Mouse (Mus musculus): ENCODE data around the gene Nono.

Nono gene

DNA sequence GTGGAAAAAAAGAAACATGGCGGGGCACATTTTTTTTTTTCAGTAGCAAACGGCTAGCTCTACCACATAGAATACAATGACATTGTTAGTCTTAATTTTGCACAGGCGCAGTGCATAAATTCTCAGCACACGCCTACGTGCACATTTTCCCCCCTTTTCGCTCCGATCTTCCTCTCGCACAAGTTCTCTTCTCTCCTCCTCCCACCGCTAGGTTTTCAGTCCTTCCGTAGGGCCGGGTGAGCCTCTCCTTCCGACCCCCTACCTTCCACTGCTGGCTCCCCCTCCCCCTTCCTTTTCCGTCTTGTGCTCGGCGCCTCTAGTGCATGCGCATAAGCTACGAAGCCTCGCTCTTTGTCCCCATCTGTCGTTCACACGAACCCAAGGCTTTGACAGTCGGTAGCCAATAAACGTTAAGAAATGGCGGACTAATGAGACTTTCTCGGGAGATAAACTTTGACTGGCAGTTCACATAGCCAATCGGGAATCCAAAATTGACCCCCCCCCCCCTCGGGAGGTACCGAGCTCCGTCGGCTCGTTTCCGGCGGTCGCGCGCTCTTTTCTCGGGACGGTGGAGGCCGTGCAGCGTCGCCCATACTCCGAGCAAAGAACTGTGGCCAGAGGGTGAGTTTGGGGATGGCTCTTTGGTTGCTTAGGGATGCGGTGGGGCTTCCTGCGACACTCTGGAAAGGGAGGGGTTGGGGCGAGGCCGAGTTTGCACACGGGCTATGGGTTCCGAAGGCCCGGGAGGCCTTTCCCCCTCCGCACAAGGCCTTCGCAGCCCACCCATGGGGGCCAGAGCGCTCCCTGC, at the start of gene Nono:
TSS of gene Nono (plus strand) at position 177 of the 808 bp plus-strand sequence.
- DNase-seq, result peak; percentile 88 to 91

DNA sequence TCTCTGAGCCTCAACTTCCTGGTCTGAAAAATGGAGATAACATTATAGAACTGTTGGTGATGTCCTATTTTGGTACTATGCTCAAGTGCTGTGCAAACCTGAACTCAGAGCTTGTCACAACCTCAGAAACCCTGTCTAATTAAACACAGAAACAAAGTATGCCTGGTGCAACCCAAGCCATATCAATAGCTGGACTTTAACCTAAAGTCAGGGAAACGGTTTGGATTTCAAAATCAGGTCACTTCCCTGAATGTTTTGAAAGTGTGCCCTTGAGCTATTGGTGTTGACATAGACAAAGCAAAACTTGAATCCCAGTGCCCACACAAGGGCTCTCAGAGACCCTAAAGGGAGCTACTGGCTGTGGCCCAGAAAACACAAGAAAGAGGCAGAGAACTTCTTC, 49.4 kb upstream of the Nono start:
- DNase-seq, result no peak

DNA sequence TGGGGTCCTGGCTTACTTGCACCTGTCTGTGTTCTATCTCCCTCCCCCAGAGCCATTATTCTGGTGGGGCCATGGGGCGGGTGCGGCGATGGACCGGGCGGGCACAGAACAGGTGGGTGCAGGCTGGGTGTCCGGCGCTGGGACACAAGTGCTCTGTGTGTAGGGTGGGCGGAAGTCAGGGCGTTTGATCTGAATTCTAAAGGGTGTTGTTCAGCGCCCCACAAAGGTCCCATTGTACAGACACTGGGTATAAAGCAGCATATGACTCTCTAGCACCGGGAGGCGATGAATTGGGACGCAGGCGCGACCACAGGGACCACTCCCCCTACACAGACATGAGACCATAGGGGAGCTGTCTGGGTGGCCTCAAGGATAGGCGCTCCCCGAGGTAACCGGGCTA, 45.7 kb upstream of the Nono start:
- no peak for DNase-seq

DNA sequence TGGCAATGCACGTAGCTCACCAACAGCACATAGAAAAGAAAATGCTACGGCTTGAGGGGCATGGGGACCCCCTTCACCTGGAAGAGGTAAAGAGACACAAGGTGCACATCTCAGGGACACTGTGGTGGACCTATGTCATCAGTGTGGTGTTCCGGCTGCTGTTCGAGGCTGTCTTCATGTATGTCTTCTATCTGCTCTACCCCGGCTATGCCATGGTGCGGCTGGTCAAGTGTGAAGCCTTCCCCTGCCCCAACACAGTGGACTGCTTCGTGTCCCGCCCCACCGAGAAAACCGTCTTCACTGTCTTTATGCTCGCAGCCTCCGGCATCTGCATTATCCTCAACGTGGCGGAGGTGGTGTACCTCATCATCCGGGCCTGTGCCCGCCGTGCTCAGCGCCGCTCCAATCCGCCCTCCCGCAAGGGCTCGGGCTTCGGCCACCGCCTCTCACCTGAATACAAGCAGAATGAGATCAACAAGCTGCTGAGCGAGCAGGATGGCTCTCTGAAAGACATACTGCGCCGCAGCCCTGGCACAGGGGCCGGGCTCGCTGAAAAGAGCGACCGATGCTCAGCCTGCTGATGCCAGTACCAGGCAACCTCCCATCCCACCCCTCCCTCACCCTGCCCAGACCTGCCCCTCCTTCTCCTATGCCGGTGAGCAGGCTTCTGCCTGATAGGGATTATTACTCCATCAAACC, 44.5 kb upstream of the Nono start:
- peak; percentile 50 to 51 for DNase-seq

DNA sequence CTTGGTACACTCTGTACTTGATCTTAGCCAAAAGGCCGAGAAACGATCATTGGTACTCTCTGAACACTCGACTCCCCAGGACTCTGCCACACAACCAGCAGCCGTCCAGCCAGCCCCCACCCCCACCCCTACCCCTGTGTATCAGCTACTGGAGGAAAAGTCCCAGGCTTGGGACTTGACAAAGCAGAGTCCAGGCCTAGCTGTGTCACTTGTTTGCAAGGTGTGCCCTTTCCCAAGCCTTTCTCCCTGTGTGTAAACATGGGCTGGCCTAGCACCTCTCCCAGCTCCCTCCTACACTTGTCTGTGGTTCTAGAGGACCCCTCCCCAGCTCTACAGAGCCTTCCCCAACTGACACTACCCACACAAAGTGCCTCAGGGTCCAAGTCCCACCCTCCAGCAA, 42.9 kb upstream of the Nono start:
- no peak for DNase-seq

DNA sequence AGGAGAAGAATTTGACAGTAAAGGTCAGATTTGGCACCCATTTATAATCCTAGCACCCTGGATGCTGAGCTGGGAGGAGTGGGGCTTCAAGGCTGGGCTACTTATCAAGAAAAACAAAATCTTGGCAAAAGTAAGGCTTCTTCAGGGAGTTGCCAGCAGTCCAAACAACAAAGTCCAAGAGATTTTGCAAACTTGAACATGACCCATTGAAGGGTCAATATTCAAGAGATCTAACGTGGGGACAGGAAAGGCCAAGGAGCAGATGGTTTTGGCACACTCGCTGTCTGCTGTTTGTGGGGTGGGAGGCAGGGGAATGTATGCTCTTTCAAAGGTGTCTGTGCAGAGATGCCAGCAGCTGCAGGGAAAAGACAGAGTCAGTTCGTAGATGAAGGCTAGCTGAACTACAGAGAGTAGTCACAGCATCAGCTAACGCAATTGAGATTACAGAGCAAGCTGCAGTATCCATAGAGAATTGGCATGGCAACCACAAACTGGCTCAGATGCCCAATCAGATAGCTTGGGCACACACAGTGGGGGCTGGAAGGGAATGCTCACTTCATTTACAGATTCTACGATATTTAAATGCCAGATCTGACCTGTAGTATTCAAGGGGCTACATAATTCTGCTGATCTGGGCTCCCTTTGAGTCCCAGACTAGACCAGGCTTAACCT, 40.1 kb upstream of the Nono start:
- no peak for DNase-seq

DNA sequence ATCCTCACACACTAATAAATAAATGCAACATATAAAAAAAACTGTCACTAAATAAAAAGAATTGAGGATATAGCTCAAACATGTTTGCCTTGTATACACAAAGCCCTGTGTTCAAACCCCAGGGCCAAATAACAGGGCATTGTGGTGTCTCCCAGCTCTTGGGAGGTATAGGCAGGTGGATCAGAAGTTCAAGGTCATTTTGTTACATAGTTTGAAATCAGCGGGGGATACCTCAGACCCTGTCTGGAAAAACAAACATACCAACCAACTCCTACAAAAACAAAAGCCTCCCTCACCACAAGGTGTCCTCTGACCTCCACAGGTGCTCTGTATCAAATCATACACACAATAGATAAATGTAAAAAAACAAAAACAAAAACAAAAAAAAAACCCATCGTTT, 34.8 kb upstream of the Nono start:
- DNase-seq, result no peak

DNA sequence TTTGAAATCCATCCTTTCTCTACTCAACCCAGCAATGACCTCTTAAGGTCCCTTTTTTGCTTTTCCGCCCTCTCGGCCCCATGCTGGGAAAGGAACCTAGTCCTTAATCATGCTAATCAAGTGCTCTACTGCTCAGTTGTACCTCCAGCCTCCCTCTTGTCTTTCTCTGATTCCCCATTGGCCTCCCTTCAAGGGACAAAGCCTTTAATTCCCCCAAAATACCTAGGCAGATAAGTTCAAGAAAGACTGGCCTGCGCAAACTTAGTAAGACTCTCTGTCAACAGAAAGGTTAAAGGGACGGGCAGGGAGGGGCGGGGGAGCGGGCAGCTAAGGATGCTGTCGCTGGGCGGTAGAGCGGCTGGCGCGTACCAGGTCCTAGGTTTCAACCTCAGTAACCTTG, 32.7 kb upstream of the Nono start:
- DNase-seq, result no peak

DNA sequence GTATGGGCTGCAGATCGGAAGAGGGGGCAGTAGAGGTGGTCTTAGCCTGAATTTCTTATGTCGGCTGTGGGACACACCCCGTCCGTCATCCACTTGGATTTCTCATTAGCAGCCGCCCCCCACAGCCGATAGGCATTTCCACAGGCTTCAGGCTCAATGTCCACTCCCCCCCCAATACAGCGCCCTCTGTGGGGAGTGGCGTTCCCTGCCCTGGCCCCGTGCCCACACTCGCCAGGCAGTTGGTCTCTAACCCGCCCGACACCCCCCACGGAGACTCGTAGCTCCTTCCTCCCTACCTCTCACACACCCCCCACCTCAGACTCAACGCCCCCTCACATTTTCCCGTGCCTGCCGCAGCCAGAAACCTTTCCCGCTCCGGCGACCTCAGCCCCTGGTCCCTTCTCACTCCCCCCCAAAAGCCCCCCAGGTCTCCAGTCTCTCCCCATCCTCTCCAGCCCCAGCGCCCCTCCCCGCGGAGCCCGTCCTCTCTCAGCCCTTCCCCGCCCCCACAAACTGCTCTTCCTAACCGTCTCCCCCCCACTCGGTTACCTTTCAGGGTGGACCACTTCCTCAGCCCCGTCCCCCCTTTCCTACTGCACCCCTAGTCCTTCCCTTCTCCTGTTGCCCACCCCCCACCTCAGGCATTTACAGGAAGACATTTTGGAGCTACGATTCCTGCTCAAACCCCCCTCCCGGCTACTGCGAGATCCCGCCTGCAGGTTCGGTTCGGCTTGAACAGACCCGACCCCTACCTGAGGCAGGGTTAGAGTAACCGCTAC, 10.0 kb upstream of the Nono start:
- peak; percentile 69 to 86 for DNase-seq

DNA sequence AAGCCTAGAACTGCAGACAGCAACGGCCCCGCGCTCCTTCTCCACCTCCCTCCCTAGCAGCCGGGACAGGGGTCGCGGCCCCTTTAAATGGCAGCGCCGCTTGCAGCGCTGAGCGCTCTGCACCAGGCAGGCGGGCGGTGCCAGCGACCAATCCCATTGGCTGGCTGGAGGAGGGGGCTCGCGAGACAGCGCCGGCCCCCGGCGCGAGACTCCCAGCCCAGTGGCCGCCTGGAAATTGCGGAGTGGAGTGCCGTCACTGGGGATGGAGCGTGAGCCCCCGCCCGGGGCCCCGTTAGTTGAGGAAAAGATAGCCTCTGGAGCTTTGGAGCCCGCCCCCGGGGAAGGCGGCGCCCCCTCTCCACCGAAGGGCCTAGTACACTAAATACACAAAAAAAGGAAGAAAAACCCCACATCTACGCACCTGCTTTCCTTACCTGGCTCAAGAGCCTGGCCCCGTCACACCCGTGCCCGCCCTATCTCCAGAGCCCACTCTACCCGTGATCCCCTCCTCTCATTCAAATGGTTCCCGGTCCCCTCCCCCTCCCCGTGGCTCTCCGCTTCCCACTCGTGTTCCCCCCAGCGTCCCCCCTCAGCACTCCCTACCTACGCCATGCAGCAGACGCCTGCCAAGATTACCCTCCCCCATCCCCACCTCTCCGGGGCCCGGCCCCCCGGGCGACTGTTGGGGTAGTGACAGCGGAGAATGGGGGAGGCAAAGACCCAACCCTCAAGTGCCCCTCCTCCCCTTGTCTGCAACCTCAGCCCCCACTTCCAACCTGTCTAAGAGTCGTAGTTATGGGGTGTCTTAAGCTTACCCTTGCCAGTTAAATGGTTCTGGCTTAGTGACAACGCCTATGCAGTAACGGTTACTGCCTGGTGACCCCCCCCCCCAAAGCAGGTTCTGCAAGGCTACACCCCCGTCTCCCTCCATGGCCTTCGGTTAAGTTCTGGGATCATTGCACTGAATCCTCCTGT, 9.1 kb upstream of the Nono start:
- DNase-seq, result peak; percentile 91

DNA sequence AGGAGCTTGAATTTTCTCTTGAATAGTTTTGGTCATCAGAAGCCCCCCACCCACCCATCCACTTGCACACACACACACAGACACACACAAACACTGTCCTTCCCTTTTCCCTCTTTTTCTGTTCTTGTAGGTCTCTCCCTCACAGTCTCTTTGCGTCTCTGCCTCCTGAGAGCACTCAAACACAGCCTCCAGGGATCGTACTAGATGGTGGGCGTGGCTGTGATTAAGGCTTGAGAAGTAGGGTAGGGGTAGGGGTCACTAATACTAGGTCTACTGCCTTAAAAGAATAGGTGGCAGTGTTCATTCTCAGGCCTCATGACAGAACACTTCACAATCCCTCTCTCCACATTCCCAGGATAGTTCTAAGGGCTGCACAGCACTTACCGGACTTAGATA, 8.4 kb upstream of the Nono start, which contains the start of gene Zmym3:
TSS of gene Zmym3 (minus strand) at position 150 of the 396 bp plus-strand sequence.
- peak in 1 of 2 experiments; percentile 5 for DNase-seq

DNA sequence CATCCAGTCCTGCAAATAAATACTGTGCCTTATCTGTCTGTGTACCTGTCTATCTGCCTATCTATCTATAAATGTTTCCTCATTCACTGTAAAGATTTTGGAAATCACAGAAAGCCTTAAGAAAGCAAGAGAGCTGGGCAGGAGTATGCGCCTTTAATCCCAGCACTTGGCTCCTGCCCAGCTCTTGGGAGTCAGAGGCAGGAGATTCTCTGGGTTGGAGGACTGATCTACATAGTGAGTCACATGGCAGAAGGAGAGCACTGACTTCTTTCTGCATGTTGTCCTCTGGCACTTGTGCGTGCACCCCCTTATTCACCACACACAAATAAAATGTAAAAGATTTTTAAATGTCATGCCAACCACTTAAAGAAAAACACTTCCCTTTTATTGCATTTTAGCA, 5.7 kb upstream of the Nono start:
- peak; percentile 8 to 29 for DNase-seq

DNA sequence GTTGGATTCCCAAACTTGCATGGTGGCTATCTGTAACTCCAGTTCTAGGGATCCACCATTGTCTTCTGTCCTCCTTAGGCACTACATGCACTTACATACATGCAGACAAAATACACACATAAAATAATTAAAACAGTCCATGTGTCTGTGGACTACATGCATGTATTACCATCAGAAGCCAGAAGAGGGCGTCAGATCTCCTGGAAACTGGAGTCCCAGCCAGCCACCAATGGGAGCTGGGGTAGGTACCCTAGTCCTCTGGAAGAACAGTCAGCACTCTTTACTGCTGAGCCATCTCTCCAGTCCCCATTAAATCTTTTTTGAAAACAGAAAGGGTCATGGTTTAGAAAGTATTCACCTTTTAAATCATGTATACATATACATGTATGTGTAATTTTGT, 1.3 kb upstream of the Nono start:
- peak; percentile 10 to 35 for DNase-seq

DNA sequence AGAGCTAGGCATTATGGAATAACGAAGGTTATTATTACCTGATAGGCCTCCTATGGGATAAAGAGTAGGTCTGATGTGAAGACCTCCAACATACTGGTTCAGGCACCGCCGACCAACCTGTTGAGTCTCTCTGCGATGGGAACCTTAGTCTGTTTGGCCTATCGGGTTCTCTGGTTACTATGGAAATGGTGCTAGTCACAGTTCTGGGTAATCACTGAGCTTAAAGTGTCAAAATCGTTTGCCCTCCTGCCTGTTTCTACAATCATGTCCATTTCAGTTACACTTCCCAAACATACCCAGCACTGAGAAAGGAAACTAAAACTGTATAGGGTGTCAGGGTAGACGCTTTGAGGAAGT, 355 bp upstream of the Nono start:
- DNase-seq, result peak in 1 of 2 experiments; percentile 33

DNA sequence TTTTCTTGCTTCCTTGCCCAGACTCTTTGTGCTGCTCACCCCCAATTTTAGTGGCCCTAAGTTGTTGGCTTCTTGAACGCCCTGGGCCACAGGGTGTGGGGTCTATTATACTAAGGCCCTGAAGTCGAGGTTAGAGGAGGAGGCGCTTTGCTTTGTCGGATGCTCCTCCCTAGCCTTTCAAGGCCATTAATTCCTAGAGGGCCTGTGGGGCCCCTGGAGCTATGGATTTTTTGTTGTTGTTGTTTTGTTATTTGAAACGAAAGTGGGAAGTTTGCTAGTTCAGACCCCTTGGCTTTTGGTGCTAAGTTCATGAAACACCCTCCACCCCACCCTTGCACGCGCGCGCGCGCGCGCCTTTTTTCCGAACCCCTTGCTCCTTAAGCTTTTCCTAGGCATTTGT, 858 bp downstream of the Nono start:
- peak in 1 of 2 experiments; percentile 24 for DNase-seq

DNA sequence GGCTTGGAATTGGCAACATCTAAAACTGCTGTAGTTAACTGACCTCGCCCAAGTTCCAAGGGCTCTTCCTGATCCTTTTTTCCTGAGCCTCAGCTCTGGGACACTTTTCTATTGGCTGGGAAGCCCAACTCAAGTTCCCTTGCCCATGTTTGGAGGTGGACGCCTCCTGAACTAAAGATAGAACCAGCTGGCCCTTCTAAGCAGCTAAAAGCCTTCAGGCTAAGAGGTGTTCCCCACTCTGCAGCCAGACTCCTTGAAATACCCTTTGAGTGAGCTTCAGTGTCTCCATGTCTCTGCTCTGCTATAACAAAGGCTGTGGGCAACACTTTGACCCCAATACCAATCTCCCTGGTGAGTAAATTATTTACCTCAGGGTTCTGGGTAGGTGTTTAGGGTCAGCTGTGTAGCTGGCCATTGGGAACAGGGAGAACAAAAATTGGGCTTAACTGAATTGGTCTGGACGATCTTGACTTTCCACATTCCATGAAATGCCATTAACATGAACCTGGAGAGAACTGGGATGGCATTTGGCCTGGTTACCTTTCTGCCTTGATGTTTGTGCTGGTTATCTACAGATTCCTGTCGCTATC, 19.9 kb downstream of the Nono start, which contains the start of gene Itgb1bp2:
TSS of gene Itgb1bp2 (plus strand) at position 203 of the 590 bp plus-strand sequence.
- no peak for DNase-seq

DNA sequence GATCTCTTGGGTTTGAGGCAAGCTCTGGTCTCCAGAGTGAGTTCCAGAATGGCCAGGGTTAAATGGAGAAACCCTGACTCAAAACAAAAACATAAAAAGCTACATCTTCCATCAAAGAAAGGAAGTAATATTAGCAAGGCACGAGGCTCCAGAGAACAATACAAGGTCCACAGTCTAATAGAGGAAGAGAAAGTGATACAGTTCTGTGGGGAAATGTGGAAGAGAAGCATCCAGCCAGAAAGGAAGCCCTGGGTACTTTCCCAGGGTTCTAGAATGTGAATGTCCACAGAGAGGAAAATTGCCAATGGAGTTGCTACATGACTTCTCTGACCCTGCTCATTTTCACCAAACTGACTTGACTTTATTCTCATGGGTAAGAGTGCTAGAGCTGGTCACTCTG, 22.0 kb downstream of the Nono start:
- no peak for DNase-seq

DNA sequence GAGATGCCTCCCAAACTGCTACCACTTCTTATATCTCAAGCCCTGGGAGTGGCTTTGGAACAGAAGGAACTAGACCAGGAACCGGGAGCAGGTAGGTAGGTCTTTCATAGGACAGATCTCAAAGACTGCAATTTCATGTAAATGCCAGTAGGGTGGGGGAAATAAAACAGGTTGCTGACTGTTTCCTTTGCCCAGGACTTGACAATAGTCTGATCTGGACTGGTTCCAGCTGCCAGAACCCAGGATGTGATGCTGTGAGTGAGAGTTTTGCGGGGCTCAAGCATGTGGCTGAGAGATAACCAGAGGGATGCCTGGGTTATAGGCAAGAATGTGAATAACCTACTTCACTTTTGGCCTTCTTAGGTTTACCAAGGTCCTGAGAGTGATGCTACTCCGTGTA, 22.5 kb downstream of the Nono start:
- DNase-seq, result peak in 1 of 2 experiments; percentile 4

DNA sequence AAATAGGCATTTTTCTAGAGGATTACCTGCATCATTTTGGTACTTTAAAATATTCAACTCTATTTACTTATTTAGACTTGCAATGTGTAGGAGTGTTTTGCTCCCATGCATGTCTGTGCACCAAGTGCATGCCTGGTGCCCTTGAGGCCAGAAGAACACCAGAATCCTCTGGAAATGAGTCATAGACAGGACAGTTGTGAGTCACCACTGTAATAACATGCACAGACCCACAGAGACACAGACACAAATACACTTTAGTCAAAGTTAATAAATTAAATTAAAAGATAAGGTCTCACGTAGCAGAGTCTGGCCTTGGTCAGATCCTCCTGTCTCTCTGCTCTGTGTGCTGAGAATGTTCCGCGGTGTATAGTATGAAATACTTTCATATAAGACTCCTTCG, 43.1 kb downstream of the Nono start:
- DNase-seq, result no peak

DNA sequence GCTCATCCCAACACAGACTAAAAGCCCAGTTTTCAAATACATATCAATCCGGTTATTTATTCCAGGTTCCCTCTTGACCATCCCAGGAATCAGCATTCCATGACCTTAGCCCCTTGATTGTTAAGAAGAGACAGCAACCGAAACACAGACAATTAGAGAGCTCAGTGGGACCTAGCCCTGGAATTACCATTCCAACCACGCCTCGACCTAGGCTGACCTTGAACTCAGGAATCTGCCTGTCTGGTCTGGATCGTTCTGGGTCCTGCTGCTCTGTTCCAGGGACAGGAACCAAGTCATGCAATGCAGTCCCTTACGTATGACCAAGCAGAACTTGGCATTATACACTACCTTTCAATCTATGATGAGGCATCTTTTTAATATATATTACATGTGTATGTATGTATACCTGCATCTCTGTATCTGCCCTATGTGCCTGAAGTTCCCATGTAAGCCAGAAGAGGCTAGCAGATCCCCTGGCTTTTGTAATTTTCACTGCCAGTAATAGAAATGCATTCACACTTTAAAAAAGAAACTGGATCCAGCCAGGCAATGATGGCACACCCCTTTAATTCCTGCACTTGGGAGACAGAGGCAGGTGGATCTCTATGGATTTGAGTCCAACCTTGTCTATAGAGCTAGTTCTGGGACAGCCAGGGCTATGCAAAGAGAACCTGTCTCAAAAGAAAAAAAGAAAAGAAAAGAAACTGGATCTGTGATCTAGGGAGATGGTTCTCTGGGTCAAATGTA, 52.7 kb downstream of the Nono start:
- DNase-seq, result no peak

All from cerebellum, postnatal 14 days (tissue).